Mouse (Mus musculus): ENCODE measurements around the gene Nxpe4.
"Not testable (repeated sequence)": the region's sequence is repeated elsewhere in the genome, so short reads cannot be mapped to it uniquely, and the experiment has no call there.

The Nxpe4 gene

DNA sequence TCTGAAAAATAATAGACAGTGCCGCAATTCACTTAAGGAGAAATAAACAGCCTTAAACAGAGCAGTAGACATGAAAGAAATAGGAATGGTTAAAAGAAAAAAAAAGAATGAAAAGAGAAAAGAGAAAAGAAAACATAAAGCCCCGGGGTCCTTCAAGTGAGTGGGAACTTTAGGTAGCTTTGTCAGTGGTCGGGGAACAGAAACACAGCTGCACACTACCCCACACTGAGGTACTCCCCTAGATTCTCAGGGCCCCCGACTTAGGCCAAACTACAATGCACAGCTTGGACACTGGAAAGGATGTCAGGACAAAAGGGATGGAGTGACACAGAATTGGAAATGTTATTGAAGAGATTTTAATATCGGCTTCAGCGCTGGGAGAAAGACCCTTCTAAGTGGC is 200.9 kb downstream of the Nxpe4 start:
- in situ Hi-C loops (cut with MboI; ENCODE audit: low pct_unique_long_range_greater_than_20kb in 1 of 2, low sequenced_read_pairs in 2 of 2, unreplicated experiment in 1 of 2) = no loop called here

DNA sequence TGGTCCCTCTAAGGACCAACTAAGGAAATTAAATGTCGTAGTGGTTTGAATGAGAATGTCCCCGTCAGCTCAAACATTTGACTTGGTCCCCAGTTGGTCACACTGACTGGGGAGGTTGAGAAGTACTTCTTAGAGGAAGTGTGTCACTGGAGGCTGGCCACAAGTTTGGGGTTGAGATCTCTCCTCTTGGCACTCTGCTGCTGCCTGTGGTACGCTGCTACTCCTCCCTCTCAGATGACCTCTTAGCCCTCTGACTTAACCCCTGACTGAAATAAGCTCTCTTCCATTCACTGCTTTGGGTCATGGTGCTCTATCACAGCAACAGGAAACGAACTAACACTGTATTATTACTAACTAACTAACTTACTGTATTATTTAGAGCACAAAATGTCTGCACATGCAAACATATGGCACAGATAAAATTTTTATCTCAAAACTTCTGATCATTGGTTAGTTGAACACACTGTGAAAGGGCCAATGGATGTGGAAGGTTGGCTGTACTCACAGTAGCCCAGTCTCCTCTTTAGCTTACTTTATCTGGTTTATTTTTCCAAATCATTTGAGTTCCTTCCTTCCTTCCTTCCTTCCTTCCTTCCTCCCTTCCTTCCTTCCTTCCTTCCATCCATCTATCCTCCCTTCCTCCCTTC is 211.5 kb downstream of the Nxpe4 start:
- in situ Hi-C loops (cut with MboI; ENCODE audit: low pct_unique_long_range_greater_than_20kb in 1 of 2, low sequenced_read_pairs in 2 of 2, unreplicated experiment in 1 of 2) = no loop called here

GRCm38 (mm10) chr9:48374357-48374756 is 212.5 kb downstream of the Nxpe4 start:
- in situ Hi-C loops (cut with MboI; ENCODE audit: low pct_unique_long_range_greater_than_20kb in 1 of 2, low sequenced_read_pairs in 2 of 2, unreplicated experiment in 1 of 2) = no loop called here

DNA sequence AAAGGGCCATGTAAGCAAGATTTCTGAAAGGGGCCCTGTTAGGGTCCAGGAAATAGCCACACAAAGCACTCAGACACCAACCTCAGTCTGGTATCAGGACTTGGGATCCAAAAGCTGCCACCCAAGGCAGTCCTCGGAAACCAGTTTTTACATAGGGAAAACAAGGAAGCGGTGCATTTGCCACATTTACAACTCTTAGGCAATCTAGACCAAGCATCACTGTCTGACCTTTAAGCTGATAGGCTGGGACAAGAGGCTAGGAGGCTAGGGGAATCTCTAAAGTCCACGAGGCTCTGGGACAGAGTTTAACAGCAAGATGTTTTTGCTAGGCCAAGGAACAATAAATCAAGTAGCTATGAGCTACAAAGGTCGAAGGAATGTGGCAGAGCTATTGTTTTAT is 226.6 kb downstream of the Nxpe4 start:
- in situ Hi-C loops (cut with MboI; ENCODE audit: low pct_unique_long_range_greater_than_20kb in 1 of 2, low sequenced_read_pairs in 2 of 2, unreplicated experiment in 1 of 2) = no loop called here

DNA sequence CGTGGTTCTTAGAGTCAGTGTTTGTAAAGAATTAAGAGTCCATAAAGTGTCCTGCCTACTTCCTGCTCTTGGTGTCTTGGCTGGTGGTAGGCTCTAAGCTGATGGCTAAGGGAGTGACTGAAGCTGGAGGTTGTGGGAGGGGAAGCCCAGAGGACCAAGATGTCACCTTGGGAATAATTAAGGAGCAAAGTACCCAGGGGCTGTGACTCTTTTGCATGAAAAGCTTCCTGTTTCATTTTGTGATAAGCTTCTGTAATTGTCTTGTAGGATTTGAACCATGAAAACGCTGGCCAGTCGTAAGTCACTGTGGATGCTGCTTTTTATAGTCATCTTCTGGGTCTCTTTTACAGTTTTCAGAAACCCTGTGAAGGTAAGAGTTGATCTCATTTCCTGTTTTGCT is 228.2 kb downstream of the Nxpe4 start:
- in situ Hi-C loops (cut with MboI; ENCODE audit: low pct_unique_long_range_greater_than_20kb in 1 of 2, low sequenced_read_pairs in 2 of 2, unreplicated experiment in 1 of 2) = no loop called here

GRCm38 (mm10) chr9:48403590-48404209 is 241.9 kb downstream of the Nxpe4 start:
- in situ Hi-C loops (cut with MboI; ENCODE audit: low pct_unique_long_range_greater_than_20kb in 1 of 2, low sequenced_read_pairs in 2 of 2, unreplicated experiment in 1 of 2) = no loop called here

DNA sequence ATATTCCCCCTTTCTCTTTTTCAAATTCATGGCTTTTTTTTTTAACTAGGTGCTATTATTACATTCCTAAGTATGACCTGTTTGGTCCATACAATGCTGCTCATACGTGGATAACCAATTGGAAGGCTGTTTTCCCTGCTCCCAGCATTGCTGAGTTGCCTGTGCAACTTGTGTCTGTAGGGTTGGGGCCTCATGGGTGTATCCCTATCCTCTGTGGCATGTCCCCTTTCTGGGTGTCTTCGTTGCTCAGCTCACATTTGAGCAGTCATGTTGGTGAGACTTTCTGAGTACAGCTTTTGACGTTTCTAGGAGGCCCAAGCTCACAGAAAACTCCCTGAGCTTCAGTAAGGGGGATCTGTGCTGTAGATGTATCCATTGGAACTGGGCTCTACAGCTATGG is 242.9 kb downstream of the Nxpe4 start:
- in situ Hi-C loops (cut with MboI; ENCODE audit: low pct_unique_long_range_greater_than_20kb in 1 of 2, low sequenced_read_pairs in 2 of 2, unreplicated experiment in 1 of 2) = no loop called here

DNA sequence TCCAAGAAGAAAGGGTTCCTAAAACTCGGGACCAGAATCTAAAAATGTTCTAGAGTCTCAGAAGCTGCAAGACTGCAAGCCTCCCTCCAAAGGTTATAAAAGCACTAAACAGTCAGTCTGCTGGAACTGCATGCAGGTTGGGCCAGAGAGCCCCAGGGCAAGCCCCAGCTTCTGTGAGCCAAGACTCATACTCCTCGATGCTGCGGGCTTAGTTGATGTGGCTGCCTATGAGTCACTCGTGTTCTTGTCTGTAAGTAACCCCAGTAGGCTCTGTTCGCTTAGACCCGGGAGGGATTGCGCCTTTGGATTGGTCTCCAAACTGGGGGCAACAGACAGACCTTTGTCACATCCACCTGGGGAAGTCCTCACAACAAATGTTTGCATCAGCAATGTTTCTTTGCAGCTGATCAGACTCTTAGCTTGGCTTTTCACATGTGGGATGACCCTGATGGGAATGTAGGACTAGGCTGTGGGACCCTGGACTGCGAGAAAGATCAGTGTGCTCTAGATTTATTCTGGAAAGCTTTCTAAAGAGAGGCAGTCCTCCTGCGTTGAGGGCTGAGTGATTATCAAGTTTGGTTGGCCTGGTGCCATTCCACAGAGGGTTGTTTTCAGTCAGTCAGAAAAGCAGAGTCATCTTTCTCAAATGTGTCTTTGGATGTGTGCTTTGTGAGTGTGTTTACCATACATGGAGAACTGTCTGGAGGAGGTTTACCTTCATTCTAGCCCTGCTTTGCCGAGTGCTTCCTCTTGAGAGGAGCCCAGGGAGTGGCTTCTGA is 245.9 kb downstream of the Nxpe4 start:
- in situ Hi-C loops (cut with MboI; ENCODE audit: low pct_unique_long_range_greater_than_20kb in 1 of 2, low sequenced_read_pairs in 2 of 2, unreplicated experiment in 1 of 2) = no loop called here

DNA sequence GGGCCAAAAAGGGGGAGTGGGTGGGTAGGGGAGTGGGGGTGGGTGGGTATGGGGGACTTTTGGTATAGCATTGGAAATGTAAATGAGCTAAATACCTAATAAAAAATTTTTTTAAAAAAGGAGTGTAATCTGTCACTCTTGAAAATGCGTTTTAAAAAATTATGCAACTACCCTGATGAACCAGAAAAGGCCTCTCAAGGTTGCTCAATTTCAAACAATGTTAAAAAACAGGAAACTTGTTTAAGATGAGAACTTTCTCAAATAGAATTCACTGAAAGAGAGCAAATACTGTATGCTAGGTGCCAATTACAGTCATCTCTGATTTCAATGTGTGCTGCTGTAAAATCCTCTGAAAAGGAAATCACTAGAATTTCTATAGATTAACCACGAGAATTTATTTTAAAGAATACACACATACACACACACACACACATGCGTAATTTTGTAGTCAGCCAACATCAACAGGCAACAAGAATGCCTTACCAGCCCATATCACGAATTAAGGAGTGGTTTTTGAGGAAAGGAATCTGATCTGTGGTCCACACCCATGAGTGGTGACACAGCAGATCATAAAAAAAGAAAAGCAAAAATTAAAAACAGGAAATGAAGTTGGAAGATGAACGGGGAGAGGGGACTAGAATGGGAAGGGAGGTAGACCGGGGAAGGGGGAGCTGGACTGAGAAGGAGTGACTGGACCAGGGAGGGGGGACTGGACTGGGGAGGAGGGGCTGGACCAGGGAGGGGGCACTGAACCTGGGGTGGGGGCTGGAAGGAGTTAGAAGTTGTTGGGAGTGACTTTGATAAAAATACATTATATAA is 248.6 kb downstream of the Nxpe4 start:
- in situ Hi-C loops (cut with MboI; ENCODE audit: low pct_unique_long_range_greater_than_20kb in 1 of 2, low sequenced_read_pairs in 2 of 2, unreplicated experiment in 1 of 2) = no loop called here

DNA sequence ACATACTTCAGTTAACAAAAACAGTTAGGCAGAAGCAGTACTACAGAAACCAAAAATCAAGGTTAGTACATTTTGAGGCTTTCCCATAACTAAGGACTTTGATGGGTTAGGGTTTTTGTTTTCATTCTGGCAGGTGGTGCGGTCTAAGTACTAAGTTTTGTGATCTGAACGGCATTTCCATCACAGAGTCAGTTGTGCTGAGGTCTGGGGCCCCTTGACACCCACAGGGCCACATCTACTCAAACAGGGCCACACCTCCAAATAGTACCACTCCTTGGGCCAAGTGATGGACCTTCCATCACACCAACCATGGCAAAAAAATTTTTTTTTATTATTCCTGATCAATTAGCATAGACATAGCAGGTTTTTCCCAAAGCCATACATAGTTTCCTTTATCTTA is 251.8 kb downstream of the Nxpe4 start:
- in situ Hi-C loops (cut with MboI; ENCODE audit: low pct_unique_long_range_greater_than_20kb in 1 of 2, low sequenced_read_pairs in 2 of 2, unreplicated experiment in 1 of 2) = no loop called here

DNA sequence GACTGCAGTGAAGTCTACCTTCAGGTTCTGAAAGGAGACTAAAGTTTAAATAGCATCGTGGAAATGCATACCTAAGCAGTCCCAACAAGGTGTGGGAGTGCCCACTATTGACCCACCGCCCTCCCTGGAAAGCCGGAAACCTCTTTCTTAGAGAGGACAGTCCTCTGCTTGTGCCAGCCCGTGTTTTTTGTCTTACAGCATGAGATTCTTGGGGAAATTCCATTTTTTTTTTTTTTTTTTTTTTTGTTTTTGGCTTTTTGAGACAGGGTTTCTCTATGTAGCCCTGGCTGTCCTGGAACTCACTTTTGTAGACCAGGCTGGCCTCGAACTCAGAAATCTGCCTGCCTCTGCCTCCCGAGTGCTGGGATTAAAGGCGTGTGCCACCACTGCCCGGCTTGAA is 255.5 kb downstream of the Nxpe4 start:
- in situ Hi-C loops (cut with MboI; ENCODE audit: low pct_unique_long_range_greater_than_20kb in 1 of 2, low sequenced_read_pairs in 2 of 2, unreplicated experiment in 1 of 2) = not testable (repeated sequence)

DNA sequence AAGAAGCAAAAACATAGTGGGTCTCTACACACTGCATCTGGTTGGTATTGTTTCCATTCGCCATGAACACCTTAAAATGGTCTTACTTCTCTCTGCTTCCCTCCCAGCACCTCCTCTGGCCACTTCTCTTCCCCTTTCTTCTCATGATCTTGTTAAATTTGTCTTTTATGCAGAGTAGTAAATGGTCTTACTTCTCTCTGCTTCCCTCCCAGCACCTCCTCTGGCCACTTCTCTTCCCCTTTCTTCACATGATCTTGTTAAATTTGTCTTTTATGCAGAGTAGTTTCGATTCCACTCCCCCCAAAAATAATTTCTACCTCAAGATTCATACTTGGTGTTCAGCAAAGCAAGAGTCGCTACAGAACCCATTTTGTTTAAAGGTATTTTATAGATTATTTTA is 256.2 kb downstream of the Nxpe4 start:
- in situ Hi-C loops (cut with MboI; ENCODE audit: low pct_unique_long_range_greater_than_20kb in 1 of 2, low sequenced_read_pairs in 2 of 2, unreplicated experiment in 1 of 2) = no loop called here

DNA sequence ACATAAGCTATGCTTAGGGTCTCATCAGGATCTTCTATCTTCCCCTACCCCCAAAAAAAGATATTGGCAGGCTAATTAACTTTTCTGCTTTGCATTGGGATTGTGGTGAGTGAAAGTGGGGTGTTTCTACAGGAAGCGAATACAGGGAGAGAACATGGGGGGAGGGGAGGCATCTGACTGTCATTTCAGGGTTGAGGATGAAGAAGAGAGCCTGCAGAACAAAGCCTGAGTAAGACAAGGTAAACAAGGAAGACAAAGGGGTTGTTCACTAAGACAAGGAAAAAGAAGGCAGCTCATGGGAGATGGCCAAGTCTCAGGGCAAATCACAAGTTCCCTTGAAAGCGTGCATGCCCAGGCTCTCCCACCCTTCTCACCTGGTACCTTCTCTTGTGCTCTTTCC is 256.6 kb downstream of the Nxpe4 start:
- in situ Hi-C loops (cut with MboI; ENCODE audit: low pct_unique_long_range_greater_than_20kb in 1 of 2, low sequenced_read_pairs in 2 of 2, unreplicated experiment in 1 of 2) = no loop called here

DNA sequence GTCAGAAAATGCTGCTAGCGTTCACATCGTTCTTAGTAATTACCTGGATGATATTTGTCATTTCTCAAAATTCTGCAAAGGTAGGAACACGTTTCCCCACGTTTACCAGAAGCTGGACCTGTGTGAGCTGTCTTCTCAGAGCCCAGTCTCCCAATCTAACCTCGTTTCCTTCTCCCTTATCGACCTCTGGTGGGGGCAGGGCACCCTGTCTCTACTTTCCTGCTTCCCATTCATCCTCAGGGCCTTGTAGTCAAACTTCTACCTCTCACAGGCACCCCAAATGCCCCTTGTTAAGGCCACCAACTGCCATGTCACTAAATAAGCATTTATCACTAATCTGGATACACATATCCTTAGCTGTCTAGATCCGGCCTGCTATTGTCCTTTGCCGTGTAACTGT is 257.0 kb downstream of the Nxpe4 start:
- in situ Hi-C loops (cut with MboI; ENCODE audit: low pct_unique_long_range_greater_than_20kb in 1 of 2, low sequenced_read_pairs in 2 of 2, unreplicated experiment in 1 of 2) = no loop called here

- in situ Hi-C loops (cut with MboI; ENCODE audit: low pct_unique_long_range_greater_than_20kb in 1 of 2, low sequenced_read_pairs in 2 of 2, unreplicated experiment in 1 of 2) = no loop called here
Measured at GRCm38 (mm10) chr9:48420437-48420836, 258.6 kb downstream of the Nxpe4 start.

- in situ Hi-C loops (cut with MboI; ENCODE audit: low pct_unique_long_range_greater_than_20kb in 1 of 2, low sequenced_read_pairs in 2 of 2, unreplicated experiment in 1 of 2) = no loop called here
Measured at GRCm38 (mm10) chr9:48421029-48421428, 259.2 kb downstream of the Nxpe4 start.

DNA sequence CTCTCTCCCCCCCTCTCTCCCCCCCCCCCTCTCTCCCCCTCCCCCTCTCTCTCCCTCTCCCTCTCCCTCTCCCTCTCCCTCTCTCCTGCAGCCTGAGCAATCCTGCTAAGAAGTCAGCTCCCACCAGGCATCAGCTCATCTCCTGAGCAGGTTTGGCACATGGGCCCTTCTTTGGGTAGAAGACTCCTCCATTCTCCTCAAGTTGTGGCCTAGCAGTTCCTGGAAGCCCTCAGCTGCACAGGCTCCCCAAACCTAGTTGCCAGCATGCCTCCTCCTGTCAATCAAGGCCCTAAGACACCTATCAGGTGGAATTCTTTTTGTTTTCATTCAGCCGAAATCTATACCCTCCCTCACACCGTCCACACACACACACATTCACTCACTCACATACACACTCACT is 259.7 kb downstream of the Nxpe4 start:
- in situ Hi-C loops (cut with MboI; ENCODE audit: low pct_unique_long_range_greater_than_20kb in 1 of 2, low sequenced_read_pairs in 2 of 2, unreplicated experiment in 1 of 2) = no loop called here

GRCm38 (mm10) chr9:48422382-48422781 is 260.6 kb downstream of the Nxpe4 start:
- in situ Hi-C loops (cut with MboI; ENCODE audit: low pct_unique_long_range_greater_than_20kb in 1 of 2, low sequenced_read_pairs in 2 of 2, unreplicated experiment in 1 of 2) = no loop called here

GRCm38 (mm10) chr9:48423256-48423655 is 261.4 kb downstream of the Nxpe4 start:
- in situ Hi-C loops (cut with MboI; ENCODE audit: low pct_unique_long_range_greater_than_20kb in 1 of 2, low sequenced_read_pairs in 2 of 2, unreplicated experiment in 1 of 2) = no loop called here
